Mouse (Mus musculus) gonadal fat pad, adult 2 months (tissue): ENCODE measurements around the gene Lrrc74a. TPM values are rescaled to one million over a fixed set of nuclear protein-coding genes. Genes with fewer than 3 reads are reported as not detected.

ENCODE experiments used
- DNase-seq: peaks from one replicate; pipeline ENCODE4 v3.0.0-alpha.2; 2012; ENCODE audit warnings: low read depth
- polyA plus RNA-seq: library from polyadenylated mRNA; depleted of rRNA; stranded (reverse); fragments of >200 nt; gene quantifications from 2 replicates; pipeline ENCODE4 v1.2.3, GENCODE M21; 2012; rRNA removed

Gene Lrrc74a
- polyA plus RNA-seq, 1 experiment, result 0.34 TPM

GRCm38 (mm10) chr12:86804857-86805256, 70.7 kb downstream of the Lrrc74a start:
- no peak for DNase-seq

- no peak for DNase-seq
These were observed 71.1 kb downstream of the Lrrc74a start for GRCm38 (mm10) chr12:86805315-86805714.

GRCm38 (mm10) chr12:86806031-86806922, 72.1 kb downstream of the Lrrc74a start:
- DNase-seq, result no peak

- no peak for DNase-seq
These were observed 73.0 kb downstream of the Lrrc74a start for GRCm38 (mm10) chr12:86806923-86807794.

- no peak for DNase-seq
These were observed 73.6 kb downstream of the Lrrc74a start for GRCm38 (mm10) chr12:86807795-86808128.

GRCm38 (mm10) chr12:86808856-86809255, 74.7 kb downstream of the Lrrc74a start:
- no peak for DNase-seq

GRCm38 (mm10) chr12:86810040-86810439, 75.9 kb downstream of the Lrrc74a start:
- no peak for DNase-seq

GRCm38 (mm10) chr12:86810725-86811444, 76.7 kb downstream of the Lrrc74a start:
- no peak for DNase-seq

- DNase-seq, result no peak
These were observed 78.6 kb downstream of the Lrrc74a start for GRCm38 (mm10) chr12:86812782-86813181.

Other genes with a start within 250 kb of the Lrrc74a start
- gene Vash1, start 55.7 kb upstream of the Lrrc74a start, polyA plus RNA-seq, result 3.8 and 5.0 TPM in 2 replicates
- 8.2 and 9.1 TPM in 2 replicates for gene Angel1, start 7.9 kb upstream of the Lrrc74a start, polyA plus RNA-seq
- 24.4 and 42.0 TPM in 2 replicates for gene Irf2bpl, start 150.4 kb downstream of the Lrrc74a start, polyA plus RNA-seq
- gene Cipc, start 212.7 kb downstream of the Lrrc74a start, polyA plus RNA-seq, result 41.0 and 44.5 TPM in 2 replicates